Mouse (Mus musculus): ENCODE measurements around the gene Trim61.

The Trim61 gene

DNA sequence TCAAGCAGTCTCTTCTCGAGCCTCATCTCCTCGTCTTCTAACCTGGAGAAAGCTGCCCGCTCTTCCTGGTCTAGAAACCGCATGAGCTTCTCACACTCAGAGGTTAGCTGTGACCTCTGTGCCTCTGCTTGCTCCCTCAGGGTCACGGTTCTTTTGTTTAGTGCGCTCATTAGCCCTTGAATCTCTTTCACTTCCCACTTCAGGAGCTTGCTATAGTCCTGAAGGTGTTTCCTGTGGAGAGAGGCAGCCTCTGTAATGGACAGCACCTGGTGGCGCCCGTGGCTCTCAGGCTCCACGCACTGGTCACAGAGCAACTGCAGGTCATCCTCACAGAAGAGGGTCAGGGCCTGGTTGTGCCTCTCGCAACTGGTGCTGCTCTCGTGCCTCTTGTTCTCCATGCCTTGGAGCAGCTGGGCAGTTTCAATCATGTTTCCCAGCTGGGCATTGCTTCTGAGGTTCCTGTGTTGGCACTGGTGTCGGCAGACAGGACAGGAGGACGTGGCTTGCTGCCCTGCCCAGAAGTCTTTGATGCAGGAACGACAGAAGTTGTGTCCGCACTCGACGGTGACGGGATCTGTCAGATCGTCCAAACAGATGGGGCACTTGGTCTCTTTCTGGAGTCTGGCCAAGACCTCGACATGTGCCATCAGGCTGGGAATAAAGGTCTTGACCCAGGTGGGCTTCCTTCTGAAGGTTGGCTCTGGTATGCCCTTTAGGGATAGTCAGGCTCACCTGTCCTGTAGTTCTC, 35.0 kb downstream of the Trim61 start:
- no peak for DNase-seq
